Mouse (Mus musculus) natural killer cell, adult 2 months (primary cell): ENCODE results near the gene Rpl31.

Experiments
- DNase-seq, 2 experiments: peaks; one replicate each; pipeline ENCODE4 v3.0.0; 2022; ENCODE audit warnings: low spot score in 2 of 2

Gene Rpl31

DNA sequence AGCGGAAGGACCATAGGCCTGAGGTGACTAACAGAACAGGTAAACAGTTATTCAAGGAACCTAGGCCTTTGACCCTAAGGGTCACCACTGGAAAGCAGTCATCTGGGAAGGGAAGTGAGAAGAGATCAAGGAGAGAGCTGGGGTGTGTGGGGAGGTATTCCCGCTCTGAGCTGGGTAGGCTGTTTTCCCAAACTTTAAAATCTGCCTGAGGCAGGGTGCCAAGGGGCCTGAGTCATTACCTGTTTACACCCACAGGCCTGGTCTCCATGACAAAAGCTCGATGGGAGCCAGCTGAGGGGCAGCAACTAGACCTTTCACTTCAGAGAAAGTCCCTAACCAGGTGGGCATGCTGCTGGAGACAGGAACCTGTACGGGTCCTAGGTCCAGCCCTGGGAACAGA is 31.6 kb downstream of the Rpl31 start:
- no peak for DNase-seq

DNA sequence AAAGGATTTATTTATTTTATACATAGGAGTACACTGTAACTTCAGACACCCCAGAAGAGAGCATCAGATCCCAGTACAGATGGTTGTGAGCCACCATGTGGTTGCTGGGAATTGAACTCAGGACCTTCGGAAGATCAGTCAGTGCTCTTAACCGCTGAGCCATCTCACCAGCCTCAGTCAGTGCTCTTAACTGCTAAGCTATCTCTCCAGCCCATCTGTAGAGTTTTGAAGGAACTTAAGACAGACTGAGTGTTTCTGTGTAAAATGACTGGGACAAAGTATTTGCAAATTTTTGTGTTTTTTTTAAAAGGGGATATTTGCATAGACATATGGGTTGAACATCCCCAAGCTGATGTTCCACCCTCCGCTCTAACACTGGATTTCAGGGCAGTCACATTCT is 32.5 kb downstream of the Rpl31 start:
- DNase-seq: no peak

DNA sequence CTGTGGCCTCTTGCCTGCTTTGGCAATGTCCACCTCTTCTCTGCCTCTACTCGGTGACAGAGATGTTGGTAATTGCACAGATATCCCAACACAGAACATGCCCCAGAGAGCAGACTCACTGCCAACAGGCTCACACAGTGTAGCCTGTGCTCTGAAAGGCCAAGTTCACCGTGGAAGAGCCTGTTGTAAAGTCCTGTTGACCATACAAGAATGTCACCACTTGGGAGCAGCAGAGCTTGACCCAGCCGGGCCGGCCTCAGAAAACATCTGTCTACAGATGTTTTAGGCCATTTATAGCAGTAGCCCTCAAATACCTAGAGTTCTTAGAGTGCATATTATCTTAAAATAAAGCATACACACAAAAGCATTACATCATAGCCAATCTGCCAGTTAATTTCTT is 39.5 kb downstream of the Rpl31 start:
- no peak for DNase-seq

DNA sequence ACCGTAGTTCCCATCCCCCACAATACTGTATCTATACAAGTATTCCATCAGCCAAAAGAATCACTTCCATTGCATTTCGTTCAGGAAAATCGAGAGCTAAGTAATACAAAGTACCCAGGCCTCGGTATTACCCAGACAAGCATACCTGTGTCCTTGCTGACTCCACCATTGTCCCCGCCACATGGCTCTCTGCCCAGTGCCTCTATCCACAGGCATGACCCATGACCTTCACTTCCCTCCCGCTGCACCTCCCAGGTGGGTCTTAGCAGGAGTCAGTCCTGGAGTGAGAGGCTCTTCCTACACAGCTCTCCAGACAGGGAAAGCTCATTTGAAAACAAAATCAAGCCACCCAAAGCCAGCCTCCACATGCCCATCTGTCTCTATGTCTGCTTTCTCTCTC is 40.5 kb downstream of the Rpl31 start:
- DNase-seq: no peak

DNA sequence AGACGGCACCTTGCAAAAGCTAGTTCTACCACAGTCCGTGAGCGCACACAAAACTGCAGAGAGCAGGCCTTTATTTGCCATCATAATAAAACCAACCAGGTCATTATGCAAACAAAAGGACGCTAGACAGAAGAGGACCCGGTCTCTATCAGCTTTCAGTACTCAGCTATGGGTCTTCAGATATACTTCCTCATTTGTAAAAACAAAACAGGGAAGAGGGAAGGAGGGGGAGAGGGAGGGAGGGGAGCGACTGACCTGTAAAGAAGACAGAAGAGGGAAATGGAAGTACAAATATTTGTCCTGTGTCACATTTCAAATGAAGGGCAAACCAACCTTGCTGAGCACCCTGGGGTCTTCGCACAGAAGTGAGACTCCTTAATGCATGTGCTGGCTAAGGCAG is 41.0 kb downstream of the Rpl31 start:
- no peak for DNase-seq

GRCm38 (mm10) chr1:39410085-39410821 is 42.6 kb downstream of the Rpl31 start:
- no peak for DNase-seq

- DNase-seq: peak in 1 of 2 experiments; percentile 16
Observed at GRCm38 (mm10) chr1:39417817-39418216, 50.2 kb downstream of the Rpl31 start.

- no peak for DNase-seq
Observed at GRCm38 (mm10) chr1:39418852-39419251, 51.2 kb downstream of the Rpl31 start.

DNA sequence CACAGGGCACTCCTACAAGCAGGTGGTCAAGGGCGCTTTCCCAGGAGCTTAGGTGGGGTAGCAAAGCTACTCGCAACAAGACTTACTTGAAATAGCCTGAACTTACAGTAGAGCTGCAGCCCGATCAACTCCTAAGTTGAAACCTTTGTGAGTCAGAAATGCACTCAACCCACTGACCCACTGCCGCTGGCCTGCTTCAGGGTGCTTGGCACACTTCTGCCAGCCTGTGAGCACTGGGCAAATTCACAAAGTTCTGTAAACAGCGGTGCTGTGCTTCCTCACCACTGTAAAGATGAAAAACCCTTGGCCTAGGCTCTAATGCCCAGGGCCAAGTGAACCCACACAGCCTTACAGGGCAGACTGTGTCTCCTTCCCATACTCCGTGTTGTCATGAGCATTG is 53.3 kb downstream of the Rpl31 start:
- no peak for DNase-seq
